Mouse (Mus musculus): ENCODE data around the gene Kpna3. TPM values are rescaled to one million over a fixed set of nuclear protein-coding genes. Genes with fewer than 3 reads are reported as not detected.

The Kpna3 gene
- polyA plus RNA-seq (2012; rRNA removed), result 6.5 and 8.5 TPM in 2 replicates

DNA sequence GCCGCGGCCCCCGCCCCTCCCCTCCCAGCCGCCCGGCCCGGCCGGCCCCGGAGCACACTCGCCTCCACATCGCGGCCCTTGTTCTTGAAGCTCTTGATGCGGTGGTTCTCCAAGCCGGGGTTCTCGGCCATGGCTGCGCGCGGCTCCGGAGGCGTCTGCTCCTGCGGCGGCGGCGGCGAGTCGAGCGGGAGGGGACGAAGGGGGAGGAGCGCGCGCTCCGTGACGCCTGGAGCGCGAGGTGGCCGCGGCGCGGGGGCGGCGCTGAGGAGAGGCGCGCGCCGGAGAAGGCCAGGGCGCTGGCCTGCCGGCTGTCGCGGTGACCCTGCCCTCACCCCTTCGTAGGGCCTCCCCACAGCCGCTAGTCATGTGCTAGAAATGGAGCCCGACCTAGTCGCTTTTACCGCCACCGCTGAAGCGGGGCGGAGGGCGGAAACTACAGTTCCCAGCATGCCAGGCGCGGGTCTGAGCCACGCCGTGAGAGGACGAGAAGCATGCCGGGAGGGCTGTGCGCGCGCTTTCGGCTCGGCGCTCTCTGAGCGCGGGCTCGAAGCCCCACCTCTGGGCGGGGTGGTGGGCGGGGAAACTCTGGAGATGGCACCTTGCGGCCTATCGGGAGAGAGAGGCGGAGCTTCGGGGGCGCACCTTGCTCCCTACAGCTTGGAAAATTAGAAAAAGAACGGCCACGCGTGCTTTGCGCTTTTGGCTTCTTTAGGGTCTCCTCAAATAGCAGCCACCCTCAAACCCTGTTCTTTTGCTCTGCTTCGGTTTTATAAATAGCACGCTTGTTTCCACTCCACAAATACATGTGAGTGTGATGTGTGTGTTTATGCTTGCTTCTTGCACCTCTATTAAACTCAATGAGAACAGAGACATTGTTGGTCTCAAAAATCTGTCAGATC, at the start of gene Kpna3:
Gene Kpna3, minus strand, starts transcription at position 214 of the 899 bp plus-strand sequence.
- no peaks in the 10 kb centered on the region for H3K27me3 ChIP-seq (ENCODE audit: control insufficient read depth, insufficient read depth, low read length)
- no peak for TF ChIP-seq CTCF (IDR thresholded peaks at IDR 0.05; ENCODE audit: control insufficient read depth, insufficient read depth, insufficient replicate concordance, low read depth, low read length)
- no peak; the same call in 1 of the 2 replicates for TF ChIP-seq POLR2A (IDR thresholded peaks at IDR 0.05; ENCODE audit: control insufficient read depth, low read depth, low read length)

DNA sequence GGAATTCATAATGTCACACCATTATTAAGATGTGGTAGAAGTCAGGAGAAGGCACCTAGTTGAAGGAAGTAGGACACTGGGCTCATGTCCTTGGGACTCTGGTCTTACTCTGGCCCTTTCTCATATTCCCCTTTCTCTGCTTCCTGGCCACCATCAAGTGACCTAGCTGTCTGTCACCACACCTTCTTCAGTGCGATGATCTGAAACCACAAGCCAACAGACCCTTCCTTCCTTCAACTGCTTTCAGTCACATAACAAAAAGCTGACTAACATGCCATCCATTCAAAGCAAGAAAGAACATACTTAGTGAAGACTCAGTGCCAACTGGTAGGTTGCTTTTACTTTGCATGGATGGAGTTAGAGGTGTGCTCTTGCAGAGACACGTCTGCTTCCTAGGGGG, 20.7 kb upstream of the Kpna3 start:
- TF ChIP-seq POLR2A (IDR thresholded peaks at IDR 0.05; ENCODE audit: control insufficient read depth, low read depth, low read length) (no peak), CTCF (IDR thresholded peaks at IDR 0.05; ENCODE audit: control insufficient read depth, insufficient read depth, insufficient replicate concordance, low read depth, low read length) (no peak)
- Histone ChIP-seq H3K36me3 (ENCODE audit: control insufficient read depth, insufficient read depth, low read length) (no peaks in the 10 kb centered on the region), H3K4me1 (ENCODE audit: control insufficient read depth, insufficient read depth, low read length) (no peaks in the 10 kb centered on the region), H3K27ac (ENCODE audit: control insufficient read depth, insufficient read depth, low read depth, low read length) (no peak overlapping the region), H3K27me3 (ENCODE audit: control insufficient read depth, insufficient read depth, low read length) (no peaks in the 10 kb centered on the region), H3K4me3 (ENCODE audit: control insufficient read depth, low read depth, low read length) (no peak overlapping the region)

More for the DNA sequence above, at the start of gene Kpna3:
- peaks cover 5% of the 10 kb centered on the region for H3K4me1 ChIP-seq (ENCODE audit: control insufficient read depth, insufficient read depth, low read length)
- H3K4me3 ChIP-seq (ENCODE audit: control insufficient read depth, low read depth, low read length), result peak within 1 kb of the TSS; percentile 76
- peak within 1 kb of the TSS; percentile 92 for H3K27ac ChIP-seq (ENCODE audit: control insufficient read depth, insufficient read depth, low read depth, low read length)
- H3K36me3 ChIP-seq (ENCODE audit: control insufficient read depth, insufficient read depth, low read length), result no peaks in the 10 kb centered on the region

DNA sequence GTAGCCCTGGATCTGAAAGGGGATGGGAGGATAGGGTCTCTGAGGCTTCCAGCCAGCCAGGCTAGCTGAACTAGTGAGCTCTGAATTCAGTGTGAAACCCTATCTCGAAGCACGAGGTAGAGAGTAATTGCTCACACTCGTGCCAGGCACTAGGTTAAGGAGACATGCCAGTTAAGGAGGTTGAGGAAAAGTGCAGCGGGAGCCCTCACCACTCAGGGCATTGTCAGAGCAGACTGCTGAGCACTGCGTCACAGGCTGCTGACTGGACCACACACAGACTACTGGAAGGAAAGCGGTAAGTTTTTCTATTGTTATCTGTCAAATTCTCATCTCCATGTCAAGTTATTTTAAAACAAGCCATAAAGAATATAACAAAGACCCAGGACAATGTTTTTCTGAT, 17.8 kb upstream of the Kpna3 start:
- Histone ChIP-seq H3K4me1 (ENCODE audit: control insufficient read depth, insufficient read depth, low read length) (no peaks in the 10 kb centered on the region), H3K27me3 (ENCODE audit: control insufficient read depth, insufficient read depth, low read length) (no peaks in the 10 kb centered on the region), H3K27ac (ENCODE audit: control insufficient read depth, insufficient read depth, low read depth, low read length) (no peak overlapping the region), H3K36me3 (ENCODE audit: control insufficient read depth, insufficient read depth, low read length) (no peaks in the 10 kb centered on the region), H3K4me3 (ENCODE audit: control insufficient read depth, low read depth, low read length) (no peak overlapping the region)
- no peak for TF ChIP-seq CTCF (IDR thresholded peaks at IDR 0.05; ENCODE audit: control insufficient read depth, insufficient read depth, insufficient replicate concordance, low read depth, low read length)

DNA sequence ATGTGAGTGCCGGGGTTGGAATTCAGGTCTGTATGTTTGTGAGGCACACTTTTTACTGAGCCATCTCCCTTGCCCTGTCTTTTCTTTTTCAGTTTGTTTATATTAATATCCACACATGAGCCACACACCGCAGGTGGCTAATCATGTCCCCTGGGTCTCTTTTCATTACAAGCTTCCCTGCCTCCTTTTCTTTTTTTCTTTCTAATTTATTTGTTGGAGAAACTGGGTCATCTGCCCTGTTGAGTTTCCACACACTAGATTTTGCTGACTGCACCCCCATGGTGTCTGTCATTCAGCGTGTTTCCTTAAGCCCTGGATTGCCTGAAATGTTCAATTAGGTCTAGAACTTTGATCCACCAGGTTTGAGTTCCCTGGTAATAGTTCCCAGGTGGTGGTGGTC, 15.9 kb upstream of the Kpna3 start:
- TF ChIP-seq POLR2A (IDR thresholded peaks at IDR 0.05; ENCODE audit: control insufficient read depth, low read depth, low read length), result no peak
- Histone ChIP-seq H3K27ac (ENCODE audit: control insufficient read depth, insufficient read depth, low read depth, low read length) (no peak overlapping the region), H3K4me3 (ENCODE audit: control insufficient read depth, low read depth, low read length) (no peak overlapping the region), H3K27me3 (ENCODE audit: control insufficient read depth, insufficient read depth, low read length) (no peaks in the 10 kb centered on the region), H3K4me1 (ENCODE audit: control insufficient read depth, insufficient read depth, low read length) (no peaks in the 10 kb centered on the region), H3K36me3 (ENCODE audit: control insufficient read depth, insufficient read depth, low read length) (no peaks in the 10 kb centered on the region)

DNA sequence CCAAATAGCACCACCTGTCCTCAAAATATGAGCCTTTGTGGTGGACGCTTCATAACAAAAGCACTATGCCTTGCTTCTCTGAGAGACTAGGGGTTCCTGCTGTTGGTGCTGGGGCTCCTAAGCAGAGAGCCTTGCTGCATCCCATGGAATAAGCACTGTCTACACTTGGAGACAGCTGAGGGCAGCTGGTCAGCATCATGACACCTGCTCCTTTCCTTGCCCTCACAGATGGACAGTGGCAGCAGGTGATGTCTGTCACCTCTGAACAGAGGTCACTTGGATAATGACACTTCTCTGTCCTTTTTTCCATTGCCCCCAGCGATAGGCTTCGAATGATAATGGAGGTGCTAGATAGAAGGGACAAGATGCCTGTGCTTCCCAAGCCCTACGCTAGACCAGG, 13.4 kb upstream of the Kpna3 start:
- Histone ChIP-seq H3K4me3 (ENCODE audit: control insufficient read depth, low read depth, low read length) (no peak overlapping the region), H3K4me1 (ENCODE audit: control insufficient read depth, insufficient read depth, low read length) (no peaks in the 10 kb centered on the region), H3K36me3 (ENCODE audit: control insufficient read depth, insufficient read depth, low read length) (no peaks in the 10 kb centered on the region), H3K27ac (ENCODE audit: control insufficient read depth, insufficient read depth, low read depth, low read length) (no peak overlapping the region), H3K27me3 (ENCODE audit: control insufficient read depth, insufficient read depth, low read length) (no peaks in the 10 kb centered on the region)
- TF ChIP-seq POLR2A (IDR thresholded peaks at IDR 0.05; ENCODE audit: control insufficient read depth, low read depth, low read length) (no peak), CTCF (IDR thresholded peaks at IDR 0.05; ENCODE audit: control insufficient read depth, insufficient read depth, insufficient replicate concordance, low read depth, low read length) (no peak)

DNA sequence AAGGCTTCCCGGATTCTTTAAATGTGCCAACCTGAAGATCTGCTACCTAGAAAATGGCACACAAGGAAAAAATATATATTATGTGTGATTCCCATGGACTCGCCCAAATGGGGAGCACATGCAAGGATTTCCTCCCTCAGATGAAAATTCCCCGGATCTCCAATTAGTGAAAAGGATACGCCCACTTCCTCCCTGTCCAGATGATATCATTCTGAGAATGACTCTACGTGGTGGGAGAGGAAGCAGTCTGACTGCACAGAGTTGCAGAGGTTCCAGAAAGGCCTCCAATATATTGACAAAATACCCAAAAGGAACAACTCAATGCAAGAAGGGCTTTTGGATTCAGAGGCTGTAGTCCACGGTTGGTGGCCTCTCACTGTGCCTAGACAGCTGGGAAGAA, 12.8 kb upstream of the Kpna3 start:
- no peaks in the 10 kb centered on the region for H3K36me3 ChIP-seq (ENCODE audit: control insufficient read depth, insufficient read depth, low read length)
- H3K27me3 ChIP-seq (ENCODE audit: control insufficient read depth, insufficient read depth, low read length), result no peaks in the 10 kb centered on the region
- no peaks in the 10 kb centered on the region for H3K4me1 ChIP-seq (ENCODE audit: control insufficient read depth, insufficient read depth, low read length)
- H3K27ac ChIP-seq (ENCODE audit: control insufficient read depth, insufficient read depth, low read depth, low read length), result no peak overlapping the region
- TF ChIP-seq POLR2A (IDR thresholded peaks at IDR 0.05; ENCODE audit: control insufficient read depth, low read depth, low read length) (no peak), CTCF (IDR thresholded peaks at IDR 0.05; ENCODE audit: control insufficient read depth, insufficient read depth, insufficient replicate concordance, low read depth, low read length) (no peak)
- no peak overlapping the region for H3K4me3 ChIP-seq (ENCODE audit: control insufficient read depth, low read depth, low read length)

DNA sequence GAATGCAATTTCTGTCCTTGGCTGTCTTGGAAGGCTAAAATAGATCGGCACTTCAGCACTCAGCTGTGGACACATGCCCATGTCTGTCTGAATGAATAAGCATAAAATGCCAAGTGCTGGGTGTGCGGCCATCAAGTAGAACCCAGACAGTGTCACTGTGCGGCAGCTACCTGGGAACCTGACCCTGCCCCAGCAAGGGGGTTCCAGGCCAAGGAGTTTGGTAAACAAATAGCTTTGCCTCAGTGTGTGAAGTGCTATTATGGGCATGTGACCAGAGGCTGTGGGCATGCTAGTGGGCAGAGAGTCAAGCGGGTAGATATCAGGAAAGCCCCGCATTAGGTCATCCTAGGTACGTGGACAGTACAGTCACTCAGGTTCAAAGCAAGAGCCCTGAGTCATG, 8.1 kb upstream of the Kpna3 start:
- Histone ChIP-seq H3K27ac (ENCODE audit: control insufficient read depth, insufficient read depth, low read depth, low read length) (no peak overlapping the region), H3K36me3 (ENCODE audit: control insufficient read depth, insufficient read depth, low read length) (no peaks in the 10 kb centered on the region), H3K4me1 (ENCODE audit: control insufficient read depth, insufficient read depth, low read length) (no peaks in the 10 kb centered on the region), H3K27me3 (ENCODE audit: control insufficient read depth, insufficient read depth, low read length) (no peaks in the 10 kb centered on the region), H3K4me3 (ENCODE audit: control insufficient read depth, low read depth, low read length) (no peak overlapping the region)
- TF ChIP-seq POLR2A (IDR thresholded peaks at IDR 0.05; ENCODE audit: control insufficient read depth, low read depth, low read length), result no peak
- TF ChIP-seq CTCF (IDR thresholded peaks at IDR 0.05; ENCODE audit: control insufficient read depth, insufficient read depth, insufficient replicate concordance, low read depth, low read length), result no peak
